Mouse (Mus musculus) embryo, embryonic 10 days (tissue): ENCODE results near the gene 2610301B20Rik.
A peak's percentile ranks its signal among the peaks of the same experiment; 100 is the strongest.
"Not testable (repeated sequence)": the region's sequence is repeated elsewhere in the genome, so short reads cannot be mapped to it uniquely, and the experiment has no call there.

ENCODE experiments used
- DNase-seq: peaks from one replicate; pipeline ENCODE4 v3.0.0-alpha.2; 2015; ENCODE audit warnings: low spot score

2610301B20Rik gene

GRCm38 (mm10) chr4:10911417-10911816 is 37.1 kb downstream of the 2610301B20Rik start:
- not testable (repeated sequence) for DNase-seq

DNA sequence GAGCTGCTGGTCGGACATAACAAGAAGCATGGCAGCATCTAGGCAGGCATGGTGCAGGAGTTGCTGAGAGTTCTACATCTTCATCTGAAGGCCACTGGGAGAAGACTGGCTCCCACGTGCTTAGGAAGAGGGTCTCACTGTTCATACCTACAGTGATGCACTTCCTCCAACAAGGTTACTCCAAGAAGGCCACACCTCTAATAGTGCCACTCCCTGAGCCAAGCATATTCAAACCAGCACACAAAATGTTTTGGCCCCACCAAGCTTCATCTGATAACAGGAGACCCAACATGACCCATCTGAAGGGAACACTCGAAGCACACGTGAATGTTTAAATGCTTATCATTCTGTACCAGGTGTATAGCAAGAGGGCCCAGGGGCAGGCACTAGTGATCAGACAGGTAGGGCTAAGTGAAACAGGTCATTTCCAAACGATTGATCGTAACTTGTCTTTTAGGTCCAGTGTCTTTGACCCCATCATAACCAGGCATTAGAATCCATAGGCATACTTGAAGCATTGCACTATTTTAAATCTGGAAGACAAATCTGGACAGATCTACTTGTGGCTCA is 37.7 kb downstream of the 2610301B20Rik start:
- DNase-seq, result no peak

- peak; percentile 83 for DNase-seq
These were observed 38.5 kb downstream of the 2610301B20Rik start for GRCm38 (mm10) chr4:10912611-10913301.

GRCm38 (mm10) chr4:10913409-10913808 is 39.1 kb downstream of the 2610301B20Rik start:
- no peak for DNase-seq

- DNase-seq, result no peak
These were observed 40.5 kb downstream of the 2610301B20Rik start for GRCm38 (mm10) chr4:10914766-10915165.

- DNase-seq, result no peak
These were observed 41.0 kb downstream of the 2610301B20Rik start for GRCm38 (mm10) chr4:10915271-10915670.

DNA sequence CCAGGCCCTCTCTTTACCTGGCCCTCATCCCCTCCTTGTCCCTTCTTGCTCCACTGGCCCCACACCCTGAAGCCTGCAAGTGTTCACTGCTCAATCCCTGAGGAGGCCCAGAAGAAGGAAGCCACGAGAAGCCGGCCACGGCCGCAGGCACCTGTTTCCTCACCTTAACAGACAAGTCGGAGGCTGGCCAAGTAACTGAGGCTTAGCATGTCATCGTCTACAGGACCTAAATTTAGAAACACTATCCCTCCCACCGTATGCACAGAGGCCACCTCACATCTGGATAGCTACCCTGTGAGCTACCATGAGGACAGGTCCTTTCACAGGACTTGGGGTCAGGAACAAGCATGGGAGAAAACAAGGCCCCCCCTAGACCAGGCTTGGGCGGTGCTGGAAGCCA is 44.1 kb downstream of the 2610301B20Rik start:
- no peak for DNase-seq

DNA sequence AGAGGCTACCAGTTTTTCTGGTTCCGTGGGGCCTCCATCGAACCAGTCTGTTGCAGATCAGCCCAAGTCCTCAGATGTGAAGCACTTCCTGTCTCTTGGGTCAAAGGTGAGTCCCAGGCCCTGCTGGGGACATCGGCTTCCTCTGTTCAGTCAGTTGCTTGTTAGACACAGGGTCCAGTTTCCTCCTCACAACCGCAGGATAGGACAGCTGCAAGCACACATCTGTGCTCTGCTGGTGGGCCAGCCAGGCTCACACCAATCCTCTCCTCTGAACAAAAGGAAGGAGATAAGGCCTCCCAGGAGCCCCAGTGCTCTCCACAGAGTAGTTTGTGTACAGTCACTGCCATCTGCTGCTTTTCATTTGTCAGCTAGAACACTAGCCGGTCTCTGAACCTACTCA is 44.8 kb downstream of the 2610301B20Rik start:
- DNase-seq, result peak; percentile 37

- DNase-seq, result no peak
These were observed 45.2 kb downstream of the 2610301B20Rik start for GRCm38 (mm10) chr4:10919530-10919929.

- DNase-seq, result no peak
These were observed 45.7 kb downstream of the 2610301B20Rik start for GRCm38 (mm10) chr4:10919987-10920386.

- no peak for DNase-seq
These were observed 46.3 kb downstream of the 2610301B20Rik start for GRCm38 (mm10) chr4:10920622-10921021.

GRCm38 (mm10) chr4:10923180-10923579 is 48.9 kb downstream of the 2610301B20Rik start:
- DNase-seq, result no peak

- DNase-seq, result no peak
These were observed 49.8 kb downstream of the 2610301B20Rik start for GRCm38 (mm10) chr4:10924140-10924539.

DNA sequence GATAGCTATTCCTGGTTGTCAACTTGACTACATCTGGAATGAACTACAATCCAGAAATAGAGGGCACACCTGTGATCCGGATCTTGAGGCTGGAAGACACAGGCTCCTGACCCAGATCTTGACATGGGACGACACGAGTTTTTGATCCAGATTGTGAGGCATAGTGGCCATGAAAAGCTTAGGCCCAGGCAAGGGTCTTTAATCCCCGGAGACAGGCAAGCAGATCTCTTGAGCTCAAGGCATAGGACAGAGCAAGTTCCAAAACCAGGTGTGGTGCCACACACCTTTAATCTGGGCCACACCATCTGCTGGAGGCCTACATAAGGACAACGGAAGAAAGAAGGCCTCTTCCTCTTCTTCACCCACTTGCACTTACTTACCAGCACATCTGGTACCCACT is 50.2 kb downstream of the 2610301B20Rik start:
- DNase-seq, result no peak

- DNase-seq, result no peak
These were observed 52.1 kb downstream of the 2610301B20Rik start for GRCm38 (mm10) chr4:10926416-10926815.

DNA sequence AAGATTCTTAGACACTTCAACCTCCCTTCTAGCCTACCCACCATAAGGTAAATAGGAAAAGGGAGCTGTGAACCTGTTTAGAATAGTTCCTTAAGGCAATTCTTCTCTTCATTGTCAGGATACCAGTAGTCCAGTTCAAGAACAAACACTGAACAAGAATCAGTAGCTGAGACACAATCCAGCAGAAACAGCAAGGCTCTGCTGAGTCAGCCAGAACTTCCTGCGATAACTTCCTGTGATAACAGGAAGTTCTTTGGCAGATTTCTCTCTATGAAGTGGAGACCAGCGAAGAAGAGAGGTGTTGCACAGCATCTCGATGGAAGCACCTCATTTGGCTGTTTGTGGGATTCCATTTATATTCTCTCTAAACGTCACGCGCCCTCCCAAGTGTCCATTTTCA is 53.9 kb downstream of the 2610301B20Rik start:
- DNase-seq, result no peak

GRCm38 (mm10) chr4:10929726-10930125 is 55.4 kb downstream of the 2610301B20Rik start:
- DNase-seq, result no peak

DNA sequence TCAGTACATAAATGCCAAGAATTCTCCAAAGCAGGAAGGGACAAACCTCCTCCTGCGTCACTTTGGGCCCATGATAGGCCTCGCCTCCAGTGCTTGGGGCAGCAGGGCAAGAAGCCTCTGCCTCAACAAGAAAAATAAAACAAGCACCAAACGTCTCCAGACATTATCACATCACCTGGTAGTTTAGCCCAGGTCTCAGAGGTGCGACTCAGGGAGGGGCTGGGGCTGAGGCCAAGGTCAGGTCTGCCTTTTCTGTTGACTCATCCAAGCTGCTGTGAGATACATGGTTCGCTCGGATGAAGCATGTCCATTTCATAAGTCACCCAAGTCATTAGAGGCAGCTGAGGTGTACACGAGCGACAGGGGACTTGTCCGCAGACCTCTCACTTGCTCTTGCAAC is 56.7 kb downstream of the 2610301B20Rik start:
- DNase-seq, result no peak

- DNase-seq, result no peak
These were observed 57.9 kb downstream of the 2610301B20Rik start for GRCm38 (mm10) chr4:10932091-10932745.

DNA sequence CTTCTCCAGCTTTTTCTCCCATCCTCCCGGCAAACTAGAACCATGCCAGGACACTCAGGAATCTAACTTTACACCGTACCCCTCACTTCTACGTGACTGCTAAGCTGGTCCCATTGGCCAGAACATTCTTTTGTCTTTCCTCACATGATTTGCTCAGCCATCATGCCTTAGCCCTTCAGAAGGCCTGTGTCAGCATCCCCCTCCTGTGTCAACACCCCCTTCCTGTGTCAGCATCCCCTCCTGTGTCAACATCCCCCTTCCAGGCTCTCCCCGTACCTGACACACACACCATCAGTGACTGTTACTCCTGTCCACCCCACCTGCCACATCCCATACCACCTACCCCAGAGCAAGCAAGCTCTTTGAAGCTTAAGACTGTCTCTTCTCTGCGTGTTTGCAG is 58.5 kb downstream of the 2610301B20Rik start:
- no peak for DNase-seq

- DNase-seq, result no peak
These were observed 62.5 kb downstream of the 2610301B20Rik start for GRCm38 (mm10) chr4:10936766-10937165.
